Mouse (Mus musculus): Measurements from ENCODE around the gene Btbd7.

GRCm38 (mm10) chr12:102878031-102878823 is at the start of gene Btbd7:
- TF ChIP-seq CTCF (IDR thresholded peaks at IDR 0.05; ENCODE audit: control insufficient read depth, insufficient read depth, low read length): no peak
- TF ChIP-seq POLR2A (IDR thresholded peaks at IDR 0.05; ENCODE audit: borderline replicate concordance, control insufficient read depth, low read depth, low read length): no peak
